Mouse (Mus musculus) thymus, postnatal 14 days (tissue): ENCODE measurements around the gene Ascl3.

Experiments used
- DNase-seq: peaks from one replicate; pipeline ENCODE4 v3.0.0; 2021

Ascl3 gene

DNA sequence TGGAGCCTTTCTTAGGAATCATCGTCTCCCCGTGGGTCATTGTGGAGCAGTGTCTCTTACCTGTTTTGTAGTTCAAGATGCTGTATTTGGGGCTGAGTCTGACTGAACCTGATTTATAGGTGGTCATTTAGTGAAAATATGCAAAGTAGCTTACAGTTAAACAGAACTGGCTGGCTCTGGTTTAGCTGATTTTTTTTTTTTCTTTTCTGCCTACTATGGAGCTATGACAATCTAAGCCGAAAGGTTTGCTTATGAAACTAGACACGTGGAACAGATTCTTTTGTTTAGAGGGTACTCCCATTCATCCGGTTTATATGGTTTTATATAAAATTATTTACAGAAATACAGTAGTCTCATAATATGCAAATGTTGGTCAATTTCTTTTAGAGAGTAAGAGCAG is at the start of gene Ascl3:
Gene Ascl3, minus strand, starts transcription at position 101 of the 400 bp plus-strand sequence.
- no peak for DNase-seq

GRCm38 (mm10) chr7:109781087-109781469 is 49.6 kb upstream of the Ascl3 start:
- DNase-seq, result no peak

- DNase-seq, result no peak
Measured at GRCm38 (mm10) chr7:109772251-109772650, 40.7 kb upstream of the Ascl3 start.

DNA sequence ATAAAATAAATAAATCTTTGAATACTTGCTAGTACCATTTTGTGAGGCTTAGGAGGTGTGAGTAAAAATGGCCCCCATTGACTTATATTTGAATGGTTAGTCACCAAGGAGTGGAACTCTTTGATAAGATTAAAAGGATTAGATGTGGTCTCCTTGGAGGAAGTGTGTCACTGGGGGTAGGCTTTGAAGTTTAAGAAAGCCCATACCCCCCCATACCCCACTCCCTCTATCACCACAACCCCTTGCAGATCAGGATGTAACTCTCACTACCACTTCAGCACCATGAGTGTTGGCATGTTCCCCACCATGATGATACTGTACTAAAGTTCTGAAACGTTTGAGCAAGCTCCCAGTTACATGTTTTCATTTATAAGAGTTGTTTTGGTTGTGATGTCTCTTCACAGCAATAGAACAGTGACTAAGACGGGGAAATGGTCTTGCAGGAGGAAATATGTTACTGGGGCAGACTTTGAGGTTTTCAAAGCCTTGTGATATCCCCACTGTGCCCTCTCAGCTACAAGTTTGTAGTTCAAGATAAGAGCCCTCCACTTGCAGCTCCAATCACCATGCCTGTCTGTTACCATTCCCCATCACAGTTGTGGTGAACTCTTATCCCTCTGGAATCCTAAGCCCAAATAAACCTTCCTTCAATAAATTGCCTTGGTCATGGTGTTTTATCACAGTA is 37.3 kb upstream of the Ascl3 start:
- no peak for DNase-seq

- no peak for DNase-seq
Measured at GRCm38 (mm10) chr7:109767575-109768350, 36.2 kb upstream of the Ascl3 start.

DNA sequence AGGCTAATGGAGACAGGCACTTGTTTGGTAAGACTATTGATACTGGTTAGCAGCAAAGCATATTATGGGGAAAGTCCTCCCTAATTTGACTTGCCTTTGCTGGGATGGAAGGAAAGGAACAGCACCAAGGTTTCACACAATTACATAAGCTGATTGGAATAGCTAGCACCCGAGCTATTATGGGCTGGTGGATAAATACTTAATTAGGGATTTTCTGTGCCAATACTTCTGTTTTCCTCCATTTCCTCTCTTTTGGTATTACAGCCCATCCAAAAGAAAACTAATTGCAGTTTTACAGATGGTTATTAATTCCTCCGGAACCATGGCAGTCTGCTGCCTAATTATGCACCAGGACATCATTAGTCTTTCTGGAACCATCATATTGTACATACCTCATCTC is 32.5 kb upstream of the Ascl3 start:
- DNase-seq, result no peak

GRCm38 (mm10) chr7:109756291-109756690 is 24.8 kb upstream of the Ascl3 start:
- no peak for DNase-seq

GRCm38 (mm10) chr7:109754034-109754433 is 22.5 kb upstream of the Ascl3 start:
- no peak for DNase-seq

GRCm38 (mm10) chr7:109752008-109752925 is 20.7 kb upstream of the Ascl3 start, which contains the start of gene Tmem9b:
TSS of gene Tmem9b (minus strand) at chr7:109752875.
- DNase-seq, result peak; percentile 87

GRCm38 (mm10) chr7:109751427-109752007 is 20.0 kb upstream of the Ascl3 start:
- no peak for DNase-seq

DNA sequence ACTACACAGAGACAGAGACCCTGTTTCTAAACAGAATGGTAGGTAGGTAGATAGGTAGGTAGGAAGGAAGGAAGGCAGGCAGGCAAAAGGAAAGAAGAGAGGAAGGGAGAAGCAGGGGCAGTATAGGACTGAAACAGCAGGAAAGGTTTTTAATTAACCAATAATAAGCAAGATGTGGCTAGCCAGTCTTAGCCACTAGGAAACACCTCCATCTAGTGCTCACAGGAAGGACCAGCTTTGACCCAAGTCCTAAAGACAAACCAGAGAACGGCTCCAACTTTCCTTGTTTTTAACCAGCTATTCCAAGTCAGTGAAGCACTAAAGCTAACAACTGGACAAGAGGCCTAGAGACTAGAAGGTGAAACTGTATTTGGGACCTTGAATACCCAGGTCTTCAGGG is 16.2 kb upstream of the Ascl3 start:
- DNase-seq, result no peak

DNA sequence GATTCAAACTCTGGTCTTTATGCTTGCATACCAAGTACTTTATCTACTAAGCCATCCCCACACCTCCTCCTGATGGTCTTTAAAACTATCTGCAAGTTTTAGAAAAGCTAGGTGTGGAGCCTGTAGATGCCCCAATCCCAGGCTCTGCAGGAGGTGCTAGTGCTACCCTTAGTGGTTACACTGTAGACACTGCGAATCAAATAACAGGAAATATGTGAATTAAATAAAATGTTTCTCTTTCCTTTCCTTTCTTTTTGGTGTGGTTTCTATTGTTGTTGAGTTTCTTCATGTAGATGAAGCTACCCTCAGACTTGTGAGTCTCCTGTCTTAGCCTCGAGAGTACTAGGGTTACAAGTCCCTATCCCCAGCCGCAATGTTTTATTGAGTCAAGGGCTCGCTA is 10.2 kb upstream of the Ascl3 start:
- DNase-seq, result no peak

DNA sequence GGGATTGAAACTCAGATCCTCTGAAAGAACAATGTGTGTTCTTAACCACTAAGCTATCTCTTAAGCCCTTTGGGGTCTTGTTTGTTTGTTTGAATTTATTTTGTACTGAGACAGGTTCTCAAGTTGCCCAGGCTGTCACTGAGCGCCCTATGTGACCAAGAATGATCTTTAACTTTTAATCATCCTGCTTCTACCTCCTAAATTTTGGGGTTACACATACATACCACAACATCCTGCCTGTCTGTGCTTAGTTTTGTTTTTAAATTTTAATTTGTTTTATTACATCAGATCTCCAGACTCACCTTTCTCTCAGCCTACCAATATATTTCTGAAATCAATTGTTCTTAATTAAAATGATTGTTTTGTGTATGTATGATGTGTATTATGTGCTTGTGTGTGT is 9.5 kb upstream of the Ascl3 start:
- DNase-seq, result no peak

GRCm38 (mm10) chr7:109739822-109740370 is 8.4 kb upstream of the Ascl3 start:
- no peak for DNase-seq

DNA sequence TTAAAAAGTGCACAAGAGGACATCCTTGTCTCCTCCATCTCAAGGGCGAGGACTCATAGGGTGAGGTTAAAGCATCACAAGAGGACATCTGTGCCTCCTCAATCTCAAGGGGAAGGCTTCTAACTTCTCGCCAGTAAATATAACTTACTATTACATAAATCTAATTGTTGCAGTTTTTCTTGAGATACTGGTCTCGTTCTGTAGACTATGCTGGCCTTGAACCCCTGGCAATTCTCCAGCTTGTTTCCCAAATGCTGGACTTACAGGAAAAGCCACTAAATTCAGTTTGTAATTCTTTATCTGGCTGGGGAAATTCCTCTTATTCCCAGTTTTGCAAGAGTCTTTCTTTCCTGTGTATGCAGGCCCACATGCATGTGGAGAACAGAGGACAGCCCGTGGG is 3.3 kb upstream of the Ascl3 start:
- no peak for DNase-seq

DNA sequence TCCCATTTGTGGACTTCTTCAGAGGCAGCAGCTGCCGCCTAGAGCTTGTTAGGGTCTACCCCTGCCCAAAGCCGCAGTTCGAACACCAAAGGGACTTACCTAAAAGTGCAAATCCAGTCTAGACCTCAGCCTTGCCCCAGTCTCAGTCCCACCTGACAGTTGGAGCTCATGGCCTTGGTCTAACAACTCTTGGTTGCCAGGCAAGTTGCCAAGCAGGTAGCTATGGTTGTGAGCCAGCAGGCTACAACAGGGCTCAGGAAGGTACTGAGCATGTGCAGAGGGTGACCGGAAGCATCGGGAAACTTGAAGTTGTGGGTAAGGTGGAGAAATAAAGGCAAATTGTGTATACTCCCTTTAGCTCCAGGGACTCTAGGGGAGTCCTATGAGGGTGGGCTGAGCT is 7.8 kb downstream of the Ascl3 start, which contains the start of gene BC051019:
Gene BC051019, minus strand, starts transcription at position 154 of the 400 bp plus-strand sequence.
- DNase-seq, result no peak

- no peak for DNase-seq
Measured at GRCm38 (mm10) chr7:109723114-109723513, 8.4 kb downstream of the Ascl3 start.

GRCm38 (mm10) chr7:109722618-109723017 is 8.9 kb downstream of the Ascl3 start:
- DNase-seq, result peak; percentile 29

DNA sequence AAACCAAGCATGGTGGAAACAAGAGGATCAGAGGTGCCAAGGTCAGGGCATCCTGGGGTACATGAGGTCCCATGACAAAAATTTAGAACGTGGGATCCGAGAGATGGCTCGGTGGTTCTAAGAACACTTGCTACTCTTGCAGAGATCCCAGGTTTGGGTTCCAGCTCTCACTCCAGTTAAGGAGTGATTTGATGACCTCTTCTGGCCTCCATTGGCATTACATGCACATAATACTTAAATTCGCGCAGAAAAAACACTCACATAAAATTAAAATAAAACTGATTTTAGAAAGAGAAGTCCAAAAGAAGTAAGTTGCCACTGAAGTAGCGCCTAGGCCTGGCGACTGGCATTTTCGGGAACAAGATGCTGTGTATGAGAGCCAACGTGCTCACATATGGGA is 12.2 kb downstream of the Ascl3 start:
- peak; percentile 29 for DNase-seq

DNA sequence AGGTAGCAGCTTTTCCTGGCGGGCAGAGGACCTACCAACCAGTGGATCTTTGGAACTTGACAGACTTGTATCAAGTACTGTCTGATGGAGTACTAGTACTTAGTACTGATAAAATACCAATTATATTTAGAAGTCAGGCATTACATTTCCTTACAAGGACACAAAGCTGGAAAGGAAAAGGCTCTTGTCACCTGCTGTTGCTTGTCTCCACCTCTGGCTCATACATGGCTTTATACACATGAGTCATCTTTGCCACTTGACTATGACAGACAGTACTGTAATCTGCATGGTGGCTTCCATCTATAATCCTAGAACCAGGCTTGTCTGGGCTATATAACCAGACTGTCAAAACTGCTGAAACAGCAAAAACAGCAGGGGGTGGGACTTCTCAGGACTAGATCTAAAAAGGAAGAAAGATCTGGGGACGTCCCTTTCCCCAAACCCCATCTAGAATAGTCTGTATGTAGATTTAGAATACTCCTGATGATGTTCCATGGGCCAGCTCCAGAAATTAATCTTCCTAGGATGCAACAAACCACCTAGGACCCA is 18.0 kb downstream of the Ascl3 start:
- no peak for DNase-seq

- DNase-seq, result no peak
Measured at GRCm38 (mm10) chr7:109712198-109712597, 19.3 kb downstream of the Ascl3 start.

- DNase-seq, result no peak
Measured at GRCm38 (mm10) chr7:109710069-109710468, 21.5 kb downstream of the Ascl3 start.
